Mouse (Mus musculus) stomach, postnatal 0 days (tissue): ENCODE measurements at regions not wholly inside any gene's neighbourhood (a gene's known extent, or its start where the extent isn't known, plus 50 kb on each side); places are given as distances from the start of the nearest gene placed in this dataset.

ENCODE experiments used
- CTCF ChIP-seq: IDR thresholded peaks from 2 replicates; pipeline ENCODE4 v1.5.1; 2016; ENCODE audit warnings: antibody characterized with exemption, low read depth, mild to moderate bottlenecking, moderate library complexity
- EP300 ChIP-seq: optimal IDR thresholded peaks from 2 replicates; pipeline ENCODE3; 2016; ENCODE audit warnings: antibody characterized with exemption

- TF ChIP-seq CTCF: no peak
- no peak for TF ChIP-seq EP300
Observed at GRCm38 (mm10) chr3:112985094-112985636, 273.5 kb downstream of the Amy2a5 start.
